Mouse (Mus musculus) bone marrow macrophage, adult 2 months (primary cell): ENCODE measurements at regions not wholly inside any gene's neighbourhood (a gene's known extent, or its start where the extent isn't known, plus 50 kb on each side); places are given as distances from the start of the nearest gene placed in this dataset.

Experiments used
- CTCF ChIP-seq: IDR thresholded peaks from 2 replicates; pipeline ENCODE4 v1.5.1; 2012; ENCODE audit warnings: low read depth, mild to moderate bottlenecking, low read length, moderate library complexity
- POLR2A ChIP-seq: IDR thresholded peaks from 2 replicates; pipeline ENCODE4 v1.6.1; 2012; ENCODE audit warnings: mild to moderate bottlenecking, low read depth, low read length, borderline replicate concordance

- TF ChIP-seq CTCF (no peak), POLR2A (no peak)
Measured at GRCm38 (mm10) chr3:41276096-41276495, 193.2 kb upstream of the Pgrmc2 start.
